Mouse (Mus musculus) 3T3-L1 (cell line): ENCODE results near the gene Camk1d.

ENCODE experiments used
- DNase-seq: peaks from one replicate; pipeline ENCODE4 v3.0.0-alpha.2; 2015; ENCODE audit warnings: low read depth, low spot score

The Camk1d gene

DNA sequence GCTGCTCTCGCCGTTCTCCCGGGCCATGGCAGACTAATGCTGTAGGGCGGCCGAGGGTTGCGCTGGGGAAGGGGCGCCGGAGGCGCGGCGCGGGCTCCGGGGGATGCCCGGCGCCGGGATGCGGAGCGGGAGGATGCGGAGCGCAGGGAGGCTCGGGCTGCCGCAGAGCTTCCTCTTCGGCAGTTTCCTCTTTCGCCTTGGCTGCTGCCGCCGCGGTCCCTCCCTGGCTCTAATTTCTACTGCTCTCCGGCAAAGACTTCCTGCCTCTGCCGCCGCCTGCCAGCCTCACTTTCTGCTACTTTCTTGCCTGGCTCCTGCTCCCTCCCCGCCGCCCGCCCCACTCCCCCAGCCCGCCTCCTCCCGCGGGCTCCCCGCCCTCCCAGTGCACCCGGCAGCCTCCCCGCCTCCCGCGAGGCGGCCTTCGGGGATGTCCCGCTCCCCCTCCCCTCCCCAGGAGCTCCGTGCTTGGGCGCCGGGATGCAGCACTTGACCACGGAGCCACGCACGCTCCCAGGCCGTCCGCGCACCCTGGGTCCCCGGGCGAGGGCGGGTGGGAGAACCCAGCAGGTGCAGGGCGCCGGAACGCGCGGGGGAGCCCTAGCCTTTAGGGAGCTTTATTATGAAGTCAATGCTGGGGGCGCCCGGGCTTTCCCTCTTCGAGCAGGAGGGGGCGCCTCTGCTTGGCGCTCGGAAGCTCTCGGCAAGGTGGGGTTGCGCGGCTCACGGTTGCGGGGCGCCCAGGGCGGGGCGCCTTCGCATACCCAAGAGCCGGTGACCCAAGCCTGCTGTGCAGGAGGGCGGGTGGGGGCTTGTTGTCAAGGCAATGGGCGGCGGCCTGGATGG is at the start of gene Camk1d:
TSS of gene Camk1d (minus strand) at position 305 of the 843 bp plus-strand sequence.
- DNase-seq = no peak

DNA sequence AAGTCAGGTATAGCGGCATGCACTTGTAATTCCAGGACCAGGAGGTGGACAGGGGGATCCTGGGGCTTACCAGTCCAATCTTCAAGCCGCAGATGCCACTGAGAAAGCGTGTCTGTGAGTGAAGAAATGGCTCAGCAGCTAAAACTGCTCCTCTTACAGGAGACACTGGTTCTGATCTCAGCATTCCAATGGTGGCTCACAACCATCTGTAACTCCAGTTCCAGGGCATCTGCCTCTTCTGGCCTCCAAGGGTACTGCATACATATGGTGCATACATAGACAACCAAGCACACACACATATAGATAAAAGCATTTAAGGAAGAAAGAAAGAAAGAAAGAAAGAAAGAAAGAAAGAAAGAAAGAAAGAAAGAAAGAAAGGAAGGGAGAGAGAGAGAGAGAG is 47.7 kb upstream of the Camk1d start:
- DNase-seq = no peak

DNA sequence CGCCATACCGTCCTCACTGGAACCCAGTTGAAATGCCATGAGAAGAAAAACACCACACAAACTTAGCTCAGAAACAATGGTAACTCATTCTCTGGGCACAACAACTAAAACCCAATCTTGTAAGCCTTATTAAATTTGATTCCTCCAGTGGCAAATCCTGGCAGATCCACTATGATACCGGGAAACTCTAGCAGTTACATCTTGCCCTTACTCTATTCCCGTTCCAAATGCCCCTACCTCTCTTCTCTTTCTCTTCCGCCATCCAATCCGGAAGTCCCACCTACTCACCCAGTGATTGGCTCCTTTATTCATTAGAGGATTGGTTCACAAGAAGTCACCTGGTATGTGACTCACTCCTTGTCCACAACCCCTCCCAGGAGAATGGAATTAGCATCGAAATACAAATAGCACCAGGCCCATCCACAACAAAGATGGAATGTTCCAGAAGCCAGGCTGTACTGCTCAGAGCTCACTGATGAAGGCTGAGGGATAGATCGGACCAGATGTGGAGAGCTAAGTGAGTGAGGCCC is 46.2 kb upstream of the Camk1d start:
- no peak for DNase-seq

DNA sequence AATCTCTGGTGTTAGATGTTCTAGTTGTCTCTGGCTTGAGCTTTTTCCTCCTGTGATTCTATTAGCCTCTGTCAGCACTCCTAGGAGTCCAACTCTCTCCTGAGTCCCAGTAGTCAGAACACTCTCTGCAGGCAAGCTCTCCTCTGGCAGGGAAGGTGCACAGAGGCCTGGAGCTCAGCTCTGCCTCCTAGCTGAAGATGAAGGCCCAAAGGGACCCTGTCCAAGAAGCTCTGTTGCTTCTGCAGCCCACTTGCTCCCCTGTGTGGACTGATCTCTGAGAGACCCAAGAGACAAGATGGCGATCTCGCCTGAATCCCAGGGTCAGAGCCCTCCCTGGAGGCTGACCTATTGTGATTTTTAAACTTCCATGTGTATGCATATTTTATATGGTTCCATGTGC is 44.3 kb upstream of the Camk1d start:
- no peak for DNase-seq

DNA sequence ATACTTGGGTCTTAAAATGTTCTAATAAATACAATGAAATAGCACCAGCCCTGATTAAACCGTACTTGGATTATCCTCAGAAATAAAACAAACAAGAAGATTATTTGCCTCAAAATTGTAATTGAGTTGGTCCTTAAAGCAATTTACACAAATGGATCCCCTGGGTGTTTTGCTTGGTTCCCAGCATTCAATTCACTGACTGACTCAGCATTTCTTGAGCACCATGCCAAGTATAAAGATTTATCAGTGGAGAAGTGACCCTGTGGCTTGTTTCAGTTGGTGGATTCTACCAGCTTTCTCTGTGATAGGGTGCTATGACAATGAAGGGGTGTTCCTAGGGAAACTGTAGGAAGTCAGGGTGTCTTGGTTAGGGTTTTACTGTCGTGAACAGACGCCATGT is 36.6 kb upstream of the Camk1d start:
- no peak for DNase-seq

DNA sequence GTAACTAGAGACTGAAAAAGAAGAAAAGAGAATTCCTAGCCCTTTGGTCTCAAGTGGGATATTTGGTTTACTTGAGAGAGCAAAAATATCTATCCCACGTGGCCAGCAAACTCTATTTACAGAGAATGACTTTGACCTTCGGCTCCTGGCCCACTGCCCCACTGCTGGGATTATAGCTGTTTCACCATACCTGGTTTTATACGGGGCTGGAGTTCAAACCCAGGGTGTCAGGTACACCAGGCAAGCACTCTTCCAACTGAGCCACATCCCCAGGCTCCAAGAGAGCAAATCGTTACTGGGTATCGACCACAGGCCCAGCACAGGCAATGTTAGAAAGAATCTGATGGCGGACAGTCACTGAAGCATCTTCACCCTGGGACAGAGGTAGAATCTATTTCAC is 34.9 kb upstream of the Camk1d start:
- DNase-seq = no peak

DNA sequence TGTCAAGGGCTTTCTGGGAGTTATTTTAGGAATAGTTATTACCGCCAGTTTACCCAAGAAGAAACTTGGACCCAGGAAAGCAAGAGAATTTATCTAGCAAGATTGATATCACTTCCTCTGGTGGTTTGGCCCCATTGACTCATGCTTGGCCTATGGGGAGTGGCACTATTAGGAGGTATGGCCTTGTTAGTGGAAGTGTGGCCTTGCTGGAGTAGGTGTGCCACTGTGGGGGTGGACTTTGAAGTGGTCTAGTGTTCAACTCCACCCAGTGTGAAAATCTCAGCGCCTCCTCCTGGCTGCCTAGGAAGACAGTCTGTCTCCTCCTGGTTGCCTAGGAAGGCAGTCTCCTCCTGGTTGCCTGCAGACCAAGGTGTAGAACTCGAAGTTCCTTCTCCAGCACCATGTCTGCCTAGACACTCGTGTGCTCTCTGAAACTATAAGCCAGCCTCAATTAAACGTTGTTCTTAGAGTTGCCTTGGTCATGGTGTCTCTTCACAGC is 33.3 kb upstream of the Camk1d start:
- DNase-seq = peak; percentile 34

DNA sequence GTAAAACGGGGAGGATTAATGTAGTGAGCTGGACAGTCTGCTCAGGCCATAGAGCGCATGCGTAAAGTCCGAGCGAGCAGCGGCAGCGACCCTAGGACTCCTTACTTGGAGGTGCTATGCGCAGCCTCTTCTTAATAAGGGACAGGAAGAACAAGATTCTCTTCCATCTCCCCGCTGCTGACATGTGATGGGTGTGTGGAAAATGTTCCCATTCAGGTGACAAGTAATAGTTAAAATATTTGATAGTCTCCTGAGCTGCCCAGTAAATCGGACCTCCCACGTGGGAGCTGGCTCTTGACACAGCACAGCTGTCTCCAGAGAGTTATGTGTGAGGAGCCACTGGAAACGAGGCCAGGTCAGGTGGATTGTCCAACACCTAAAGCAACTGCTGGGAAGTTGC is 32.2 kb upstream of the Camk1d start:
- DNase-seq = no peak

DNA sequence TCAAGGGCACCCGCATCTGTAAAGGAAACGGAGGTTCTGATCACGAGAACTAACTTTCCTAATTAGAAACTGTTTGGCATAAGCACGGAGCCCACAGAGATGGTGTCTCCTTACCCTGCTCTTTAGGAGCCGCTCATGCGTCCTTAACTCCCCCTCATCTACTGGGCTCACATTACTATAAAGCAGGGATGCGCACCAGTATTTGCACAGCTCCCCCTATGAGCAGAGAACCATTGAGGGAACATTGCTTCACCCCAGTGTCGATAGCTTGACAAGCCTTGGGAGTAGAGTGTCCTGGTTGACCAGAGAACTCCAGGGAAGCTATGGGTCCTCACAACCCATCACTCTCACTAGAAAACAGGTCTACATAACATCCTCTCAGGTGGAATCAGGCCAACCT is 29.6 kb upstream of the Camk1d start:
- no peak for DNase-seq

DNA sequence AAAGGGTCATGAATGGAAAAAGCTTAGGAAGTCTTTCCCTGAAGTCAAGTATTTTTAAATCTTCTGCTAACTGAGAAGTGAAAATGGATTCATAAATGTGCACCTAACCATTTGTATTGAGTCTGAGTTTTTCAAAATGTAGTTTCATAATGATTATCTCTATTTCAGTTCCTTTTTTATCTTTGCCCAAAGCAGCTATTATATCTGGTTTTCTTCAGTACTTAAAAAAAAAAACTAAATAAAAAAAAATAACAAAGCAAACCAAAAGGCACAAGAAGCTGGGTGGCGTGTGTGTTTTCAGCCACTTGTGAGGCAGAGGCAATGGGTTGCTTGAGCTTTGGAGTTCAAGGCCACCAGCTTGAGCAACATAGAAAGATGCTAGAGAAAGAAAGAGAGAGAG is 26.6 kb upstream of the Camk1d start:
- no peak for DNase-seq

DNA sequence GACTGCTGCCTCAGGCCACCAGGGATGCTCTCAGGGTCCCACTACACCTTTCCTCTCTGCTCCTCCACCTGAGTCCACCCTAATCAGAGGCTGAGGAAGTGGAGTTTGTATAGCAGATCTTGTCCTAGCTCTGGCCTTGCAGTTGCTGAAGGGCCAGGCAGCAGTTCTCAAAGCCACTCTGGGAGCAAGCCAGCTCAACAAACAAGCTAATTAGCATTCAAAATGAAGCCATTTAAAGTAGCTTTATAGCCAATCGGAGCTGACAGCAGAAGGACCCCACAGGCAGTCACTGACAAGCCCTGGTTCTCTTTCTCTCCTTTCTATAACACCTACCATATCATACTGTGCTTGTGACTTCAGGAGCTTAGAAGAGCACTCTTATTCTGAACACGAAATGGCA is 21.6 kb upstream of the Camk1d start:
- no peak for DNase-seq

DNA sequence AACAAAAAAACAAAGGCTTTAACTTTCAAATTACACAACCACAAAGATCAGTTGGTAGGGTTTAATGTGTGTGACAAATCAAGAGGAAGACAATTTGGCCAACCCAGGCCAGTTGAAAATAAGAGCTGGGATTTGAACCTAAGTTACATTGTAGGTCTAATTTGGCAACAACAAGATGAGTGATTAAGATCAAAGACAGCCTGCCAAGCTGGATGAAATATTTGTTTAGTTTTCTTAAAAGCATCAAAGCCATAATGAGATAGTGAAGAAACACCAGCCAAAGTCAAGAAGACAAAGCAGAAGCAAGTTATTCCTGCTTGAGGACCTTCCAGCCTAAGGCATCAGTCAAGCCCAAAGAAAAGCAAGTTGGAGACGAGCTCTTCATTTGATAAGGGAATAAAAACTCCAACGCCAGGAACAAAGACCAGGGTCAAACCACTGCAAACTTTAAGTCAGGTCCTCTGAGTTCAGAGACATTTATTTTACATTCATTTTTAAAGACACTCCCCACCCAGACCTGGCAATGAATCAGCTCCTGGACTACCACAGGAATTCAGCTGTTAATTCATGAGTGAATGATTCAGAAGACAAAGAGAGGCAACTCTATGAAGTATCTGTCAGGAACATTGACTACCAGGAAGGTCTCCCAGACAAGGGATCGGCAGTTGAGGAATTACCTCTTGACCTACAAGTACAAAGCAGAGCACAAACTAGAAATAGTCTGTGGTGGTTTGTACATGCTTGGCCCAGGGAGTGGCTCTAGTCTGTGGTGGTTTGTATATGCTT is 19.2 kb upstream of the Camk1d start:
- DNase-seq = peak; percentile 90

DNA sequence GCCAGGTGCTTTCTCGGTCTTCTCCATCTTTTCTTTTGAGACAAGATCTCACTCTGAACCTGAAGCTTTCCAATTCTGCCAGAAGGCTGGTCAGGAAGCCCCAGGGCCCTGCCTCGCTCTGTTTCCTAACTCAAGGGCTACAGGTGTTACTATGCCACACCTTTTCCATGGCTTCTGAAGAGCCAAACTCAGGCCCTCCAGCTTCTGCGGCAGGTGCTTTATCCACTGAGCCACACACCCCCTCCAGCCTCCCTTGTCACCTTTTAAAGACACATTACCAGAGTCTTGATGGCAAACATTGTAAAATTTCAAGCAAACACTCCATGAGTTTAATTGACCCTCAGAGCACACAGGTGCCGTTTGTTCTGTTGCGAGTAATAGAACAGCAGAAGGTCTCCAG is 17.7 kb upstream of the Camk1d start:
- no peak for DNase-seq

DNA sequence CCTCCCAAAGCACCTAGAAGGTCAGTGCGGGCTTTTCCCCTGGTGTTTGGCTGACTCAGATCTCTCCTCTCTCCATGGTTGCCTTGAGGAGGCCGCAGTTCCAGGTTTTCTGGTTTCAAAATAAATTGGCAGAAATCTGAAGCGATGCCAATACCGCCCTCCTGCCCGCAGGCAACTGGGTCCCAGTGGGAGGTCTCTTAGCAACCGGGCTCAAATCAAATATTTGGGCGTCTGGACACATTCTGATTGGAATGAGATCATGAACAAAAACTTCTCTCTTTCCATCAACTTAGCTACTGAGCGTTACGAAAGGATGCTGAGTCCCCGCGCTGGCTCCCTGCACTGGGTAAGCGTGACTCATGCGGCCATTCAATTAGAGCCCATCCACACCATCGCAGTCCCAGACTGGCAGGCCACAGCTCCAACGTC is 16.1 kb upstream of the Camk1d start:
- peak; percentile 94 for DNase-seq

DNA sequence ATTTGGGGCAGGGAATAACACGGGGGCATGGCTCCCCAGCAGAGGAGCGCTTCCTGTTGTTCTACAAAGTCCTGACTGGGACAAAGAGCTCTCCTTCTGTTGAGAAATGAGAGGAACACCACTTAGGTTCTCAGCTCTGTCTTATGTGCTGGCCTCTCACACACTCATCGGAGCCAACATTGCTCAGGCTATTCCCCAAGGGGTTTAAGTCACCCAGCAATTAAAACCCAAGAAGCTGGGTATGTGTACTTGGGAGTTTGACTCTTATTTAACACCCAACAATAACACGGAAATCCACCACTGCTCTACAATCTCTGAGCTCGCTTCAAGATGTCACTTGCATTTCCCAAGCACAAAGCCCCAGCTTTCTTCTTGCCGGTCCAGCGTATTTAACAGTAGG is 15.6 kb upstream of the Camk1d start:
- DNase-seq = no peak

DNA sequence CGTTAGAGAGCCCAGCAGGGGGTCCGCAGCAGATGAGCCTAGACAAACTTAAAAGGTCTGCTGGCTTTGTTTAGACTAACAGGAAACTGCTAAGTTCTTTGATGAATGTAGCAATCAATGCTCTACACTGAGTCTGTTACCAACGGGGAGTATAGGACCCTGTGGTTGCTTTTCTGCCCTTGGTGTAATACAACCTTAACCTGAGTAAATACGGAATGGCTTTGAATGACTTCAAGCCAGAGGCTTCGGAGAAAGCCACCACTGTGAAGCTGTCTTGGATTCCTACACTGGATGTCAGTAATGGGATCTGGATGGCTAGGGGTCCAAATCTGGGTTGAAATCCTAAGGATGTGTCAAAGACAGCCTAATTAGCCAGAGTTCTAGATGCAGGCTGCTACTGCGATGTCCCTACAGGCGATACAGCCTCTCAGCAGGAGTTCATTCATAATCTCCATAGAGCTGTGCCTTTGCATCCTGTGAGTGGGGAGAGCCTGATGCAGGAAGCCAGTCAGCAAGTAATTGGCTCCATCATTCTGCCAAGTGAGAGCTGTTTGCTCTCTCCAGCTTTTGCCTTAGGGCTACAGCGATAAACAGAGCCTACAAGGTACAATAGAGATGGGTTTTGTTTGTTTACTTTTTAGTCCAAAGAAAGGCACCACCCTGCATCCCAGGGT is 10.8 kb upstream of the Camk1d start:
- DNase-seq = peak; percentile 24

DNA sequence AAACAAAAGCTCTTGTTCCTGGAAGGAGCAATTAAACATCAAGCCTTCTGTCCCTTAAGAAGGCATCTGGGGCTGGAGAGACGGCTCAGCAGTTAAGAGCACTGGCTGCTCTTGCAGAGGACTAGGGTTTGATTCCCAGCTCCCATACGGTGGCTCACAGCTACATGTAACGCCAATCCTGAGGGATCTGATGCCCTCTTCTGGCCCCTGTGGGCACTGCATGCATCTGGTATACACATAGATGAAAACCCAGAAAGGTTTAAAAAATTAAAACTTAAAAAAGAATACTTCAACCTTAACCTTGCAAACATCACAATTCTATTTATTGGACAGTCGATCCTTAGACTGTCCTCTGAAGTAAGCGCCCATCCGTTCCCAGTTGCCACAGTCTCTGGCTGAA is 3.4 kb upstream of the Camk1d start:
- no peak for DNase-seq

DNA sequence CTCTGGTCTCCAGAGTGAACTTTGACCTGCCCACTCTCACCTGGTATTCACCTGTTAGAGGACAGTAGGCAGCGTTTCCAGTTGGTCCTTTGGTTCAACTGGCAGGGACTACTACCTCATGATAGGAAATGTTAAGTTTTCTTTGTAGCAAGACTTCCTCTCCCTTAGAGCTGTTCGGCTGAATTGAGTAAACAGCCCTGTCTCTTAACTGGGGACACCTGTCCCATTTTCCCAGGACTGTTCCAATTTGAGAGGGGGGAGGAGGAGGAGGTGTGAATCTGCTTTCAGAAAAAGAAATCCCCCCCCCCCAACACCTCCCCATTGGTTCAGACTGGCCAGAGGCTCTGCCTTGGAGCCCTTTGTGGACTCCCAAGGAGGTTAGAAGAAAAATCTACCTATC is 1.2 kb upstream of the Camk1d start:
- DNase-seq = no peak

DNA sequence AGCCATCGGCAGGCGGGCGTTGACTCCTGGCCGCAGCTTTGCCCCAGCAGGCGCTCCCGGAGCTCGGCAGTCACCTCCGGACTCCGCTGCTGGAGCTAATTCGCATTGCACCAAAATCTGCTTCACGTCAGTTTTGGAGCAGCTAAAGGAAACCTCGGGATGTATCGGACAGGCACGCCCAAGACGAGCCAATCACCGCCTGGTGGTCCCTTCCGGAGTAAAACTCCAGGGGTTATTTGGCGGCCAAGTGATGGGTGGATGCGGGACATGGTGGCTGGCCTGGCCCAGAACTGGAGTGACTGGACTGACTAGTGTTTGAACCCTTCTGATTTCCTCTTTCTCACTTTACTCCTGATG is 717 bp upstream of the Camk1d start:
- no peak for DNase-seq

DNA sequence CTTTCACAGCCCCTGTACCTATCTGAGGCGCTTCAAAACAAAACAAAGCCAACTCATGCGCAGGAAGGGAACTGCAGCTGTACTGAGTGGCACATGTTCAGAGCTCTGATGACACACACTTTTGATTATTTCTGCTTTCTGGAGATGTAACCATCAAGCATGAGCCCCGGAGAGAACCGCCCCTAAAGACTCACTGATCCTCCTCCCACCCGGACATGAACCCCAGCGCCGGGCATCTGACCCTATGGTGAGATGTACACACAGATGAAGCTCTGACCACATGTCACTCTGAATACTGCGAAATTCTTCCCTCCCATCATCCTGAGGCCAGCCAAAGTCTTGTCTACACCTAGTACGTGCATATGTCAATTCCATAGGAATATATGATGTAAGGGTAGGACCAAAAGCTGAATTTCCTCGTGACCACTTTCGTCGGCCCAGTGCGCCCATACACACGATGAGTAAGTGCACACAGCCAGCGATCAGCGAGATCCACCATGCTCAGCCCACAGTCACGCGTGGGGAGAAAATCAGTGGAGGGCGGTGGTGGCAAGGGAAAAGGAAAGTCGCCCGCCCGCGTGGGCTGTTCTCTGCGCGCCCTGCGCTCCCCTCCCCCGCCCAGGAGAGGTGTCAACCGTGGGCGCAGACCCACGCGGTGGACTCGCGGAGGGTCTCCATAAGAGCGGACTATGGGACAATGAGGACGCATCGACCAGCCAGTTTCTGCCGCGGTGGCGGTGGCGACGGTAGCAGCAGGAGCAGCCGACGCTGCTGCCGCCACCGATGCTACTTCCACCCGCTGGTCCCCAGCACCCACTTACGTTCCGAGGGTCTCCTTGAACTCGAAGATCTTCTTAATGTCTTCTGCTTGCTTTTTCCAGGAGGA is 747 bp downstream of the Camk1d start:
- DNase-seq = peak; percentile 76

DNA sequence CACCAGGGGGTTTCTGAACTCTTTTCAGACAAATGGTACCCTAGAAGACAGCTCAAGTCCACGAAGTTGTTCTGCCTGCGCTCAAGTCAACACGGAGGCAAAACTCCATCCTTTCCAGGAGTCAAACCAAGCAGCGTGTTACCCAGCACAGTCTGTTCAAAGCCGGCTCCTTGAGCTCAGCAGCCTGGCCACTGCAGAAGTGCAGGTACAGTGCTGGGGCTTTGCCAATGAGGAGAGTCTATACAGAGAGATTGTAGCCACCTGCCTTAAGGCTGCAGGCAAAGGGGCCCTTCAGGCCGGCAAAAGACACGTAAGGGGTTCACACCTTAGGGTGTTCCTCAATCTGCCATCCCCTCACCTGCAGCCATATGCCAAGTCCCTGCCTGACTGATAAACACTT is 2.1 kb downstream of the Camk1d start:
- DNase-seq = no peak
